Mouse (Mus musculus) hematopoietic multipotent progenitor cell, adult 10-12 weeks (in vitro differentiated cells): ENCODE results near the gene Crim1. TPM values are rescaled to one million over a fixed set of nuclear protein-coding genes. Genes with fewer than 3 reads are reported as not detected.

Experiments used
- polyA plus RNA-seq: library from polyadenylated mRNA; stranded (reverse); fragments of >175 nt; gene quantifications from 2 replicates; pipeline ENCODE4 v1.2.3, GENCODE M21; 2012; ENCODE audit warnings: low replicate concordance

Crim1 gene
- 7.4 and 12.2 TPM in 2 replicates for polyA plus RNA-seq

DNA sequence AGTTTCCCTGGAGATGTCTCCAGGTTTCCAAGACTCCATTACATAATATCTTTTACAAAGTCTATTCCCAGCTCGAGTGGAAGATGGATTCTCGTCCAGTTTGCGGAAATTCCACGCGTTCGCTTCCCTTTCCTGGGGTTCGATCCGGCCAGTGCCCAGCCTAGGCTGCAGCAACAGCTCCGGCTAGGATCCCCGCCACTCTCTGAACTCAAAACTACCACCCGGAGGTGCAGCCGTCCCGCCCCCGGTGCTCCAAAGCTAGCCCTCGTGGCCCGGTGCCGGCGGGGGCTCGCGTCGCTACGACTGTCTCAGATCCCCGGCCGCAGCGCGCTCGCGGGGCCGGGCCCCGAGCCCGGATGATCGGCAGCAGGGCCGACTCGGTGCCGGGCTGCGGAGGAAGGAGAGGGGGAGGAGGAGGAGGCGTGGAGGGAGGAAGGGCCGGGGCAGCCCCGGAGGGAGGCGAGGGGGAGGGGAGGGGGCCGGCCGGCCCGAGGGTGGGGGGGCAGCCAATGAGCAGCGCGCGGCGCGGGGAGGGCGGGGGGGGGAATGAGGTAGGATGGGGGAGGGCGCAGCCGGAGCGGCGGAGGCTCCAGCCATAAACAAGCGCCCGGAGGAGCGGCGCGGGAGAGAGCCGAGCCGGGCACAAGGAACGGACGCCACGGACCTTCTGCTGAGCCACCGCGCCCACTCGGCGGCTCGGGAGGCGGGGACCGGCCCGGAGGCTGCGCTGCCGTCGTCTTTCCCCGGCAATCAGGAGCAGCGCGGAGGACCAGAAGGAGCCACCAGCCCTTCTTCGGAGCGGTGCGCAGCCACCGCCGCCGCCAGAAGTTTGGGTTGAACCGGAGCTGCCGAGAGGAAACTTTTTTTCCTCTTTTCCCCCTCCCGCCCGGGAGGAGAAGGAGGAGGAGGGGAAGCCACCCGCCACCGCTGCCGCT, at the start of gene Crim1:
Gene Crim1 (plus strand): TSS at position 623 of the 935 bp plus-strand sequence.

DNA sequence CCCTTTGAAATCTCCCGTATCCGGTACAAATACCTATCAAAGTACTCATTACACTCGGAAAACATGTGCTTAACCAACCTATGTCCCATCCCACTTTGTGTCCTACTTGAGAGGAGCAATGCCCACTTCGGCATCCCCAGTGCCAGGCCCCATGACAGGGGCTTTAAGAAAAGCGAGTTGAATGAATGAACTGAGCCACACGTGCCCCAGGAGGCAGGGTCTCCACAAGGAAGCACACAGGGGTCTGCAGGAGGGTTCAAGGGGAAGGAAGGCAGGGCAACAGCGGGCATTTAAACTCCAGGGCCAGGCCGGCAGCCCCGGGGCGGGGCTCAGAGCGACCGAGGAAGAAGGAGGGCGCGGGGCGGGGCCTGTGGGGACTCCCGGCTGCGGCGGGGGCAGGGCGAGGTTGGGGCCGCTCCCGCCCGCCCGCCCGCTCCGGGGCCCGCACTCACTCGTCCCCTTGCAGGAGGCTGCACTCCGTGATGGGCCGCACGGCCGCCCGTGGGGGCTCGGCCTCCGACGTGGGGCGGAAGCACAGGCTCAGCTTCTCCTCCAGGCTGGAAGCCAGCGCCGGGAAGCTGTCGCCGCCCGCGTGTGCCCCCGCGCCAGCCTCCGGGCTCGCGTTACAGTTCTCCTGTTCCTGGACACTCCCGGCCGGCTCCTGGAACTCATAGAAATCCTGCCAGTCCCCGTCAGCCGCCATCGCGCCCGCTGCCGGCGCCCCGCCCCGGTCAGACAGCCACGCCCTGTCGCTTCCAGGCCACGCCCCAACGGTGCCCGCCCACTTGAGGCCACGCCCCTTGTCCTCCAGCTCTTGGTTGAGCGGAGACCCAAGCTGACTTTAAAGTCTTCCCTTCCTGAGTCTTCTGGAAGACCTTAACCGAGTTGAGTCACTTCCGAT, 217.6 kb downstream of the Crim1 start, which contains the start of gene Fez2:
Gene Fez2 (minus strand): TSS at position 772 of the 901 bp plus-strand sequence.

Other genes starting within 250 kb of the Crim1 start
- 4.1 and 6.3 TPM in 2 replicates for gene Fez2, start 217.9 kb downstream of the Crim1 start, polyA plus RNA-seq